Mouse (Mus musculus): ENCODE results near the gene Mylk. TPM values are rescaled to one million over a fixed set of nuclear protein-coding genes. Genes with fewer than 3 reads are reported as not detected.

Gene Mylk
- total and polyA plus RNA-seq, 3 experiments, result 0.04 to 0.10 TPM; not detected in 1

GRCm38 (mm10) chr16:34920868-34921267 is 175.9 kb downstream of the Mylk start:
- H3K27me3 ChIP-seq (replicated peaks), result peaks cover 93% of the 10 kb centered on the region
- 0 out of 4 replicates have a peak, but pooled peaks cover 0 to 2% of the 10 kb centered on the region in 2 experiments for H3K4me1 ChIP-seq (ENCODE audit: control insufficient read depth in 1 of 2, insufficient read depth in 2 of 2)
- dilution Hi-C loops (cut with MboI; ENCODE audit: extremely low pct_ligation_motif_present, extremely low pct_unique_long_range_greater_than_20kb, low sequenced_read_pairs) (no loop called here), in situ Hi-C loops (cut with MboI; ENCODE audit: low pct_ligation_motif_present, low pct_unique_long_range_greater_than_20kb, low sequenced_read_pairs) (no loop called here)
- no peaks in the 10 kb centered on the region for H3K36me3 ChIP-seq (replicated peaks in 1 of 2; ENCODE audit: control insufficient read depth in 1 of 2, insufficient read depth in 1 of 2, low read length in 1 of 2)
- no peaks in the 10 kb centered on the region for H3K9me3 ChIP-seq (replicated peaks; ENCODE audit: low read length)
- no peak overlapping the region for H3K9ac ChIP-seq (ENCODE audit: insufficient read depth, low read depth)
- no peak overlapping the region; the same call in 1 of the 2 replicates for H3K4me2 ChIP-seq (ENCODE audit: insufficient read depth, low read depth, poor library complexity, severe bottlenecking)
- H3K27ac ChIP-seq (ENCODE audit: insufficient read depth, low read depth), result no peak overlapping the region
- H3K79me2 ChIP-seq (replicated peaks; ENCODE audit: control insufficient read depth, extremely low read depth, insufficient read depth, poor library complexity, severe bottlenecking), result no peaks in the 10 kb centered on the region
- TF ChIP-seq MEF2A (IDR thresholded peaks at IDR 0.05; ENCODE audit: borderline replicate concordance, low read depth, low read length) (no peak), E2F4 (IDR thresholded peaks at IDR 0.05; ENCODE audit: insufficient replicate concordance, low read depth, low read length) (no peak), CHD1 (IDR thresholded peaks at IDR 0.05; ENCODE audit: low read depth, low read length) (no peak), USF2 (conservative IDR thresholded peaks at IDR 0.05; ENCODE audit: low read depth, low read length) (no peak), USF1 (IDR thresholded peaks at IDR 0.05; ENCODE audit: low read depth, low read length) (no peak), MAX (IDR thresholded peaks at IDR 0.05; ENCODE audit: low read length) (no peak), CTCF (conservative IDR thresholded peaks at IDR 0.05 in 1 of 2, IDR thresholded peaks at IDR 0.05 in 1 of 2; ENCODE audit: low read depth in 2 of 2, low read length in 2 of 2) (no peak), TCF12 (IDR thresholded peaks at IDR 0.05; ENCODE audit: low read depth, low read length) (no peak), POLR2AphosphoS2 (IDR thresholded peaks at IDR 0.05; ENCODE audit: low read depth, low read length) (no peak), RCOR1 (conservative IDR thresholded peaks at IDR 0.05; ENCODE audit: low read depth, low read length) (no peak), MYC (IDR thresholded peaks at IDR 0.05; ENCODE audit: low read depth, low read length) (no peak), MAZ (IDR thresholded peaks at IDR 0.05; ENCODE audit: low read depth, low read length) (no peak)
- no peak overlapping the region for H3K4me3 ChIP-seq (replicated peaks in 1 of 3; ENCODE audit: low read depth in 2 of 3, low read length in 2 of 3, poor library complexity in 1 of 3)
- DNase-seq (ENCODE audit: extremely low read depth), result no peak

- H3K27me3 ChIP-seq (replicated peaks), result peaks cover 93% of the 10 kb centered on the region
- dilution Hi-C loops (cut with MboI; ENCODE audit: extremely low pct_ligation_motif_present, extremely low pct_unique_long_range_greater_than_20kb, low sequenced_read_pairs), result no loop called here
- TF ChIP-seq ZKSCAN1 (IDR thresholded peaks at IDR 0.05; ENCODE audit: borderline replicate concordance, low read depth, low read length) (no peak), SMC3 (IDR thresholded peaks at IDR 0.05; ENCODE audit: low read depth, low read length) (no peak), POLR2A (IDR thresholded peaks at IDR 0.05; ENCODE audit: low read depth, low read length) (no peak), ZNF384 (IDR thresholded peaks at IDR 0.05; ENCODE audit: low read depth, low read length) (no peak), USF1 (IDR thresholded peaks at IDR 0.05; ENCODE audit: low read depth, low read length) (no peak)
- H3K79me2 ChIP-seq (replicated peaks; ENCODE audit: control insufficient read depth, extremely low read depth, insufficient read depth, poor library complexity, severe bottlenecking), result no peaks in the 10 kb centered on the region
- DNase-seq (ENCODE audit: extremely low read depth), result no peak
- no peak overlapping the region for H3K27ac ChIP-seq (ENCODE audit: insufficient read depth, low read depth)
- 0 out of 4 replicates have a peak, but pooled peaks cover 0 to 2% of the 10 kb centered on the region in 2 experiments for H3K4me1 ChIP-seq (ENCODE audit: control insufficient read depth in 1 of 2, insufficient read depth in 2 of 2)
- H3K4me2 ChIP-seq (ENCODE audit: insufficient read depth, low read depth, poor library complexity, severe bottlenecking), result peak overlapping the region; percentile 0; the same call in 1 of the 2 replicates
- H3K9ac ChIP-seq (ENCODE audit: insufficient read depth, low read depth), result no peak overlapping the region
- no peaks in the 10 kb centered on the region for H3K36me3 ChIP-seq (replicated peaks in 1 of 2; ENCODE audit: control insufficient read depth in 1 of 2, insufficient read depth in 1 of 2, low read length in 1 of 2)
- in situ Hi-C loops (cut with MboI; ENCODE audit: low pct_ligation_motif_present, low pct_unique_long_range_greater_than_20kb, low sequenced_read_pairs), result no loop called here
- H3K4me3 ChIP-seq (replicated peaks in 1 of 3; ENCODE audit: low read depth in 2 of 3, low read length in 2 of 3, poor library complexity in 1 of 3), result no peak overlapping the region
- H3K9me3 ChIP-seq (replicated peaks; ENCODE audit: low read length), result no peaks in the 10 kb centered on the region
These were observed 176.3 kb downstream of the Mylk start for GRCm38 (mm10) chr16:34921319-34921718.

All from CH12.LX (cell line).